Mouse (Mus musculus) T-helper 2 cell (primary cell): ENCODE data around the gene Atpaf1.

Experiments used
- in situ Hi-C: fragments of 300-600 bp; cut with MboI, MseI; formaldehyde crosslinking; loops from one replicate; pipeline ENCODE4 v1.15.1; 2025; ENCODE audit warnings: high pct_unique_total_duplicates

The Atpaf1 gene

GRCm38 (mm10) chr4:115784769-115785510 is at the start of gene Atpaf1:
Atpaf1 (plus strand) TSS chr4:115784812.
- in situ Hi-C loops, result no loop called here

GRCm38 (mm10) chr4:115734867-115735266 is 49.7 kb upstream of the Atpaf1 start:
- in situ Hi-C loops, result loop anchor here (10.0 kb wide), 1 partner anchor 250 kb away; no protein-coding TSS in a partner anchor

GRCm38 (mm10) chr4:115737551-115738041 is 47.0 kb upstream of the Atpaf1 start, which contains the start of gene Efcab14:
Efcab14 (plus strand) TSS chr4:115737744.
- in situ Hi-C loops, result loop anchor here (10.0 kb wide), 1 partner anchor 247 kb away; no protein-coding TSS in a partner anchor

- in situ Hi-C loops, result loop anchor here (10.0 kb wide), 1 partner anchor 246 kb away; no protein-coding TSS in a partner anchor
Measured at GRCm38 (mm10) chr4:115738481-115738985, 46.1 kb upstream of the Atpaf1 start.

- in situ Hi-C loops, result loop anchor here (5.0 kb wide), 1 partner anchor 90 kb away; no protein-coding TSS in a partner anchor
Measured at GRCm38 (mm10) chr4:115742658-115743057, 42.0 kb upstream of the Atpaf1 start.

GRCm38 (mm10) chr4:115743096-115743495 is 41.5 kb upstream of the Atpaf1 start:
- in situ Hi-C loops, result loop anchor here (5.0 kb wide), 1 partner anchor 89 kb away; no protein-coding TSS in a partner anchor

GRCm38 (mm10) chr4:115748181-115748580 is 36.4 kb upstream of the Atpaf1 start:
- in situ Hi-C loops, result no loop called here

GRCm38 (mm10) chr4:115749336-115749735 is 35.3 kb upstream of the Atpaf1 start:
- in situ Hi-C loops, result no loop called here

- in situ Hi-C loops, result no loop called here
Measured at GRCm38 (mm10) chr4:115754101-115754500, 30.5 kb upstream of the Atpaf1 start.

- in situ Hi-C loops, result no loop called here
Measured at GRCm38 (mm10) chr4:115754851-115755250, 29.8 kb upstream of the Atpaf1 start.

- in situ Hi-C loops, result no loop called here
Measured at GRCm38 (mm10) chr4:115761206-115761605, 23.4 kb upstream of the Atpaf1 start.

- in situ Hi-C loops, result no loop called here
Measured at GRCm38 (mm10) chr4:115764581-115764980, 20.0 kb upstream of the Atpaf1 start.

- in situ Hi-C loops, result no loop called here
Measured at GRCm38 (mm10) chr4:115767647-115768467, 16.8 kb upstream of the Atpaf1 start.

GRCm38 (mm10) chr4:115775056-115775455 is 9.6 kb upstream of the Atpaf1 start:
- in situ Hi-C loops, result no loop called here

GRCm38 (mm10) chr4:115777627-115778026 is 7.0 kb upstream of the Atpaf1 start:
- in situ Hi-C loops, result no loop called here

GRCm38 (mm10) chr4:115780269-115780668 is 4.3 kb upstream of the Atpaf1 start:
- in situ Hi-C loops, result no loop called here

GRCm38 (mm10) chr4:115780918-115781317 is 3.7 kb upstream of the Atpaf1 start, which contains the start of gene Tex38:
Tex38 (minus strand) TSS chr4:115781018.
- in situ Hi-C loops, result no loop called here

- in situ Hi-C loops, result no loop called here
Measured at GRCm38 (mm10) chr4:115782026-115782805, 2.4 kb upstream of the Atpaf1 start.

- in situ Hi-C loops, result no loop called here
Measured at GRCm38 (mm10) chr4:115785511-115786034, 961 bp downstream of the Atpaf1 start.

- in situ Hi-C loops, result no loop called here
Measured at GRCm38 (mm10) chr4:115790864-115791263, 6.3 kb downstream of the Atpaf1 start.

- in situ Hi-C loops, result no loop called here
Measured at GRCm38 (mm10) chr4:115795360-115795759, 10.7 kb downstream of the Atpaf1 start.
